Mouse (Mus musculus) thymus, adult 2 months (tissue): Measurements from ENCODE around the gene B4galt5.

Experiments used
- CTCF ChIP-seq: fragments of 200-500 bp; IDR thresholded peaks from 2 replicates; pipeline ENCODE4 v1.5.1; 2012; ENCODE audit warnings: mild to moderate bottlenecking, control low read depth, low read length, moderate library complexity, borderline replicate concordance; ENCODE audit not compliant: control insufficient read depth, poor library complexity, insufficient read depth; ENCODE audit errors: extremely low read depth
- POLR2A ChIP-seq: fragments of 200-500 bp; IDR thresholded peaks from 2 replicates; pipeline ENCODE4 v1.6.1; 2012; ENCODE audit warnings: mild to moderate bottlenecking, low read length, control low read depth, moderate library complexity; ENCODE audit not compliant: control insufficient read depth, poor library complexity, insufficient read depth; ENCODE audit errors: extremely low read depth

DNA sequence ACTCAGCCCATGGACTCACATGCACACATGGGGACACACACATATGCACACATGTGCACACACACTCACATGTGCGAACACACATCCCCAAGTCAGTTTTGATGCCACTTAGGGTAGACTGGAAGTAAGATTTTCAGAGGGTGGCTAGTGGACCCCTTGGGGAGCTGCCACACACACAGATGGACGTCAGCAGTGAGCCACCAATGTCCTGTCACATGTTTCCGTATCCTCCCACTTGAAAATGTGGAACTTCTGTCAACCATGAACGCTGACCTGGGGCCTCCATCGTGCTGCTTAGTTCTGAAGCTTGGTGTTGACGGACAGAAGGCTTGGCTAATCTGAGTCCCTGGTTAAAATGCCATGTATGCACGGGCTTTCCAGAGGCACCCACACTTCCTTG lies 32.6 kb upstream of the B4galt5 start:
- TF ChIP-seq CTCF (no peak), POLR2A (no peak)
